Mouse (Mus musculus) ES-E14 (cell line): ENCODE results near the gene Gm11084.

ENCODE experiments used
- CHD2 ChIP-seq: IDR thresholded peaks from 2 replicates; pipeline ENCODE4 v1.6.1; 2014; ENCODE audit warnings: mild to moderate bottlenecking, low read depth, low read length, inconsistent platforms
- MAFK ChIP-seq: IDR thresholded peaks from 2 replicates; pipeline ENCODE4 v1.6.1; 2014; ENCODE audit warnings: mild to moderate bottlenecking, low read depth, low read length, inconsistent platforms; ENCODE audit not compliant: insufficient read depth

DNA sequence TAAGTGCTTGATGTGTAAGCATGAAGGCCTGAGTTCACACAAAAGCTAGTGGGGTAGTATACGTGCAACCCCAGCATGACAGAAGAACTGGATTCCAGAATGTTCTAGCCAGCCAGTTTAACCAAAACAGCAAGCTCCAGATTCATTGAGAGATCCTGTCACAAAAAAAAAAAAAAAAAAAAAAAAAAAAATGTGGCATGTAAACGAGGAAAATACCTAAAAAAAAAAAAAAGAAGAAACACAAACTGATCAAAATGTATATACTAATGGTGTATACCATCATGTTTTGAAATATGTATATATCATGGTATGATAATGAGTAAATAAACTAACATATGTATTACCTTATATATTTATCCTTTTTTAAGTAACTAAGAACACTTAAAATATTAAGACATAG, 7.6 kb upstream of the Gm11084 start:
- TF ChIP-seq CHD2 = no peak
- TF ChIP-seq MAFK = no peak
